Mouse (Mus musculus) kidney, postnatal 0 days (tissue): ENCODE data around the gene Lrrc74a. TPM values are rescaled to one million over a fixed set of nuclear protein-coding genes. Genes with fewer than 3 reads are reported as not detected.
A peak's percentile ranks its signal among the peaks of the same experiment; 100 is the strongest.

Source experiments
- ATAC-seq: fragments of 200-750 bp; cut with Nextera tagmentation; replicated peaks from 2 replicates; pipeline ENCODE4 v1.8.0; 2017; ENCODE audit warnings: low read depth, moderate number of reproducible peaks, moderate TSS enrichment, moderate library complexity; ENCODE audit not compliant: low FRiP score
- DNase-seq: peaks from one replicate; pipeline ENCODE4 v3.0.0-alpha.2; 2016; ENCODE audit warnings: low spot score
- H3K27ac ChIP-seq: fragments of 300-500 bp; sonication (generic); 2 replicates; pipeline ENCODE4 v1.5.1; 2014; ENCODE audit warnings: mild to moderate bottlenecking
- H3K27me3 ChIP-seq: fragments of 300-500 bp; sonication (generic); 2 replicates; pipeline ENCODE4 v1.6.1; 2014; ENCODE audit warnings: low read length, mixed read lengths; ENCODE audit not compliant: insufficient read depth
- H3K36me3 ChIP-seq: fragments of 300-500 bp; sonication (generic); 2 replicates; pipeline ENCODE4 v1.6.1; 2014; ENCODE audit warnings: low read length, mixed read lengths; ENCODE audit not compliant: insufficient read depth
- H3K4me1 ChIP-seq: fragments of 300-500 bp; sonication (generic); replicated peaks from 2 replicates; pipeline ENCODE4 v1.6.1; 2014; ENCODE audit warnings: antibody characterized with exemption, low read length, mixed read lengths; ENCODE audit not compliant: insufficient read depth
- H3K4me2 ChIP-seq: fragments of 300-500 bp; sonication (generic); 2 replicates; pipeline ENCODE4 v1.6.1; 2014; ENCODE audit warnings: mild to moderate bottlenecking, low read length, moderate library complexity, mixed read lengths
- H3K4me3 ChIP-seq: fragments of 300-500 bp; sonication (generic); replicated peaks from 2 replicates; pipeline ENCODE4 v1.5.1; 2014; ENCODE audit warnings: low read depth, low read length
- H3K9ac ChIP-seq: fragments of 300-500 bp; sonication (generic); 2 replicates; pipeline ENCODE4 v1.6.1; 2014; ENCODE audit warnings: low read depth, low read length
- H3K9me3 ChIP-seq: fragments of 300-500 bp; sonication (generic); replicated peaks from 2 replicates; pipeline ENCODE4 v1.6.1; 2016; ENCODE audit warnings: low read length, inconsistent platforms, mixed read lengths
- CTCF ChIP-seq: IDR thresholded peaks from 2 replicates; pipeline ENCODE4 v1.5.1; 2016; ENCODE audit warnings: antibody characterized with exemption, low read depth, mild to moderate bottlenecking, moderate library complexity
- WGBS: fragments of 180-500 bp; shearing (Covaris S2); extraction: QIAGEN DNeasy Blood & Tissue Kit; methylation state at CpG from one replicate; pipeline ENCODE4 v1.1.7; 2014; 5-methylcytosine and 5-hydroxymethylcytosine counted together
- polyA plus RNA-seq: library from polyadenylated mRNA; unstranded; fragments of >200 nt; fragmentation: Nextera tagmentation; extraction: Ambion mirVana; gene quantifications from 2 replicates; pipeline ENCODE4 v1.2.1, GENCODE M21; 2015

Gene Lrrc74a
- polyA plus RNA-seq, 1 experiment from 2014 or later = not detected

- TF ChIP-seq CTCF = no peak
- H3K4me2 ChIP-seq = no peak overlapping the region
- 0 out of 2 replicates have a peak, but pooled peaks cover 6% of the 10 kb centered on the region for H3K4me1 ChIP-seq
- DNase-seq (no peak), ATAC-seq (no peak)
- no peaks in the 10 kb centered on the region for H3K9me3 ChIP-seq
- H3K27me3 ChIP-seq = no peaks in the 10 kb centered on the region
- H3K9ac ChIP-seq = no peak overlapping the region
- no peak overlapping the region for H3K27ac ChIP-seq
- no peaks in the 10 kb centered on the region for H3K36me3 ChIP-seq
- WGBS = 51% methylated on average over 6 of the region's 6 CpGs
- no peak overlapping the region for H3K4me3 ChIP-seq
Measured at GRCm38 (mm10) chr12:86790100-86790848, 56.1 kb downstream of the Lrrc74a start.

GRCm38 (mm10) chr12:86790849-86791127, 56.6 kb downstream of the Lrrc74a start:
- no peak for ATAC-seq
- 0 out of 2 replicates have a peak, but pooled peaks cover 6% of the 10 kb centered on the region for H3K4me1 ChIP-seq
- peak; percentile 56 for DNase-seq
- WGBS = 12% methylated on average over 2 of the region's 2 CpGs
- no peak overlapping the region for H3K27ac ChIP-seq
- H3K4me2 ChIP-seq = no peak overlapping the region
- H3K36me3 ChIP-seq = no peaks in the 10 kb centered on the region
- H3K4me3 ChIP-seq = no peak overlapping the region
- H3K9ac ChIP-seq = no peak overlapping the region
- TF ChIP-seq CTCF = no peak
- no peaks in the 10 kb centered on the region for H3K27me3 ChIP-seq
- H3K9me3 ChIP-seq = no peaks in the 10 kb centered on the region

DNA sequence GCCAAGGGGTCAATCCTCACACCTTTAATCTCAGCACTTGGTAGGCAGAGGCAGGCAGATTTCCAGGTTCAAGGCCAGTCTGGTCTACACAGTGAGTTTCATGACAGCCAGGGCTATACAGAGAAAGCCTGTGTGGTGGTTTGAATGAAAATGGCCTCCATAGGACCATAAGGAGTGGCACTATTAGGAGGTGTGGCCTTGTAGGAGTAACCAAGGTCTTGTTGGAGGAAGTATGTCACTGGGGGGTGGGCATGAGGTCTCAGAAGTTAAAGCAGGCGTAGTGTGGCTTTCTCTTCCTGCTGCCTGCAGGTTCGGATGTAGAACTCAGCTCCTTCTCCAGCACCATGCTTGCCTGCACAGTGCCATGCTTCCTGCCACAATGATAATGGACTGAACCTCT, 57.8 kb downstream of the Lrrc74a start:
- DNase-seq = no peak
- TF ChIP-seq CTCF = no peak
- 80% methylated on average over 2 of the region's 2 CpGs for WGBS
- no peaks in the 10 kb centered on the region for H3K9me3 ChIP-seq
- H3K36me3 ChIP-seq = no peaks in the 10 kb centered on the region
- ATAC-seq = no peak
- no peak overlapping the region for H3K27ac ChIP-seq
- 0 out of 2 replicates have a peak, but pooled peaks cover 6% of the 10 kb centered on the region for H3K4me1 ChIP-seq
- H3K27me3 ChIP-seq = no peaks in the 10 kb centered on the region
- no peak overlapping the region for H3K4me3 ChIP-seq
- H3K9ac ChIP-seq = no peak overlapping the region
- no peak overlapping the region for H3K4me2 ChIP-seq

- no peak overlapping the region for H3K4me2 ChIP-seq
- 0 out of 2 replicates have a peak, but pooled peaks cover 7% of the 10 kb centered on the region for H3K4me1 ChIP-seq
- peak overlapping the region; percentile 68 for H3K27ac ChIP-seq
- ATAC-seq = peak; percentile 43; the same call in 1 of the 2 replicates
- H3K36me3 ChIP-seq = no peaks in the 10 kb centered on the region
- H3K9ac ChIP-seq = peak overlapping the region; percentile 18; the same call in 1 of the 2 replicates
- TF ChIP-seq CTCF = 0 out of 2 replicates have a peak, but pooled peaks have one; percentile 12
- WGBS = 8% methylated on average over 3 of the region's 3 CpGs
- no peaks in the 10 kb centered on the region for H3K9me3 ChIP-seq
- no peak overlapping the region for H3K4me3 ChIP-seq
- peak; percentile 88 for DNase-seq
- H3K27me3 ChIP-seq = no peaks in the 10 kb centered on the region
Measured at GRCm38 (mm10) chr12:86793830-86794229, 59.7 kb downstream of the Lrrc74a start.

DNA sequence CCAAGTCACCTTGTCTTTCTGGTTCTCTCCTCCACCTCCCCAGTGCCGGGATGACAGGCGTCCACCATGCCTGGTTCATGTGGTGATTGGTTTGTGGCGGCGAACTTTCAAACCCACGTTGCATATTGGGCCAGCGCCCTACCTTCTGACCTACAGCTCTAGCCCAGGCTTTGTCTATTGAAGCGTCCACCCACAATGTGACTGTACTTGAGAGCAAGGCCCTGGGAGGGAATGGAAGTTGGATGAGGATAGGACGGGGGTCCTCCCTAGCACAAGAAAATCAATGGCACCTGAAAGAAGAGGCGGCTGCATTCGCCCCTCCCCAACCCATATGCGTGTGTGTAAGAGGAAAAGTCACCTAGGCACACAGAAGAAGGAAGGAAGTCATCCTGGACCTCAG, 60.2 kb downstream of the Lrrc74a start:
- WGBS = 82% methylated on average over 11 of the region's 11 CpGs
- ATAC-seq (no peak), DNase-seq (no peak)
- no peak overlapping the region for H3K9ac ChIP-seq
- no peaks in the 10 kb centered on the region for H3K27me3 ChIP-seq
- H3K4me2 ChIP-seq = no peak overlapping the region
- peaks cover 12% of the 10 kb centered on the region; the same call in 1 of the 2 replicates for H3K4me1 ChIP-seq
- no peaks in the 10 kb centered on the region for H3K9me3 ChIP-seq
- no peak overlapping the region for H3K4me3 ChIP-seq
- no peak for TF ChIP-seq CTCF
- H3K27ac ChIP-seq = no peak overlapping the region
- H3K36me3 ChIP-seq = no peaks in the 10 kb centered on the region

DNA sequence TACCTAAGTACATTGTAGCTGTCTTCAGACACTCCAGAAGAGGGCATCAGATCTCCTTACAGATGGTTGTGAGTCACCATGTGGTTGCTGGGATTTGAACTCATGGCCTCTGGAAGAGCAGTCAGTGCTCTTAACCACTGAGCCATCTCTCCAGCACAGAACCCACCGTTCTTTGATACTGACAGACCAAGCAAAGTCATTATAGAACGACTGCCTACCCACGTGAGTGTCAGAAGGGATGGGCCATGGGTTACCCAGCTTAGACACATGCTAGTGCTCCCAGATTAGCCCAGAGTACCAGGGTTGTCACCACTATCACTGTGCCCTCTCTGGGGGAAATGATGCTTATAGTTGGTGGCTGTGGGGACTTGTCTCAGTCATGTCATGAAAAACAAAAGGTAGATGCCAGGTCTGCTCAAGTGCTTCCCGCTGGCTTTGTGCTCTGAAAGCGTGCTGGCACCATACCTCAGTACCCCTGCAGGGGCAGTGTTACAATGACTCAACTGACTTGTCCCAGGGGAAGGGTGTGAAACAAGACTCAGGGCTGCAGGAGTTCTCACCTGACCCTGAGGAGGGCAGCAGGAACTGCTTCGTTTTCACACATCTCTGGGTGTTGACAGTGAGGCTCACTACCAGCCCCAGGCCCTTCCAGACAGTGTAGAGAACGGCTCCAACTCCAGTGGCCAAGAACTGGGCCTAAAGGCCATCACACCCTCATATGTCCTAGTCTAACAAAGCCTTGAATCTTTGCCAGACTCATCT, 61.1 kb downstream of the Lrrc74a start:
- no peaks in the 10 kb centered on the region for H3K9me3 ChIP-seq
- TF ChIP-seq CTCF = peak; percentile 21; the same call in 1 of the 2 replicates
- no peaks in the 10 kb centered on the region for H3K27me3 ChIP-seq
- no peak for DNase-seq
- H3K4me2 ChIP-seq = no peak overlapping the region
- 63% methylated on average over 7 of the region's 7 CpGs for WGBS
- H3K36me3 ChIP-seq = no peaks in the 10 kb centered on the region
- H3K9ac ChIP-seq = no peak overlapping the region
- no peak overlapping the region for H3K27ac ChIP-seq
- ATAC-seq = peak; percentile 38
- H3K4me3 ChIP-seq = no peak overlapping the region
- peaks cover 13% of the 10 kb centered on the region for H3K4me1 ChIP-seq
